Mouse (Mus musculus) cerebellum, adult 11 months (tissue): ENCODE data around the gene Cpeb3.

Experiments used
- DNase-seq: peaks from one replicate; pipeline ENCODE4 v3.0.0; 2022

Cpeb3 gene

GRCm38 (mm10) chr19:37078571-37078970, 129.8 kb downstream of the Cpeb3 start:
- DNase-seq: no peak

- peak; percentile 58 for DNase-seq
Measured at GRCm38 (mm10) chr19:37078064-37078463, 130.3 kb downstream of the Cpeb3 start.

GRCm38 (mm10) chr19:37077258-37077657, 131.1 kb downstream of the Cpeb3 start:
- peak; percentile 69 for DNase-seq

- DNase-seq: no peak
Measured at GRCm38 (mm10) chr19:37076646-37077045, 131.8 kb downstream of the Cpeb3 start.

- DNase-seq: no peak
Measured at GRCm38 (mm10) chr19:37076116-37076515, 132.3 kb downstream of the Cpeb3 start.

- DNase-seq: no peak
Measured at GRCm38 (mm10) chr19:37075690-37076089, 132.7 kb downstream of the Cpeb3 start.

GRCm38 (mm10) chr19:37074726-37075125, 133.7 kb downstream of the Cpeb3 start:
- DNase-seq: no peak

GRCm38 (mm10) chr19:37074276-37074675, 134.1 kb downstream of the Cpeb3 start:
- no peak for DNase-seq

- DNase-seq: no peak
Measured at GRCm38 (mm10) chr19:37072871-37073629, 135.4 kb downstream of the Cpeb3 start.

GRCm38 (mm10) chr19:37069243-37069642, 139.2 kb downstream of the Cpeb3 start:
- DNase-seq: no peak

GRCm38 (mm10) chr19:37060078-37060477, 148.3 kb downstream of the Cpeb3 start:
- no peak for DNase-seq

- no peak for DNase-seq
Measured at GRCm38 (mm10) chr19:37059623-37060022, 148.8 kb downstream of the Cpeb3 start.

- DNase-seq: no peak
Measured at GRCm38 (mm10) chr19:37057161-37057905, 151.1 kb downstream of the Cpeb3 start.

- DNase-seq: no peak
Measured at GRCm38 (mm10) chr19:37055976-37056556, 152.3 kb downstream of the Cpeb3 start.

GRCm38 (mm10) chr19:37050643-37051345, 157.6 kb downstream of the Cpeb3 start:
- peak; percentile 71 for DNase-seq

GRCm38 (mm10) chr19:37048507-37048906, 159.9 kb downstream of the Cpeb3 start:
- no peak for DNase-seq

GRCm38 (mm10) chr19:37044431-37044830, 164.0 kb downstream of the Cpeb3 start:
- no peak for DNase-seq

- no peak for DNase-seq
Measured at GRCm38 (mm10) chr19:37040906-37041305, 167.5 kb downstream of the Cpeb3 start.

- no peak for DNase-seq
Measured at GRCm38 (mm10) chr19:37032364-37032763, 176.0 kb downstream of the Cpeb3 start.

GRCm38 (mm10) chr19:37031446-37031845, 177.0 kb downstream of the Cpeb3 start:
- peak; percentile 36 for DNase-seq

- DNase-seq: no peak
Measured at GRCm38 (mm10) chr19:37029771-37030170, 178.6 kb downstream of the Cpeb3 start.

GRCm38 (mm10) chr19:37026408-37026807, 182.0 kb downstream of the Cpeb3 start:
- no peak for DNase-seq

GRCm38 (mm10) chr19:37025839-37026319, 182.5 kb downstream of the Cpeb3 start:
- DNase-seq: peak; percentile 47
